Mouse (Mus musculus) stomach, embryonic 14.5 days (tissue): ENCODE measurements at regions not wholly inside any gene's neighbourhood (a gene's known extent, or its start where the extent isn't known, plus 50 kb on each side); places are given as distances from the start of the nearest gene placed in this dataset.

Source experiments
- ATAC-seq: fragments of 200-750 bp; cut with Nextera tagmentation; 2 replicates; pipeline ENCODE4 v1.8.0; 2017; ENCODE audit warnings: low read depth, moderate TSS enrichment; ENCODE audit not compliant: insufficient number of reproducible peaks, insufficient read depth, low FRiP score
- H3K27ac ChIP-seq: fragments of 300-500 bp; sonication (generic); 2 replicates; pipeline ENCODE4 v1.5.1; 2014; ENCODE audit warnings: mild to moderate bottlenecking, low read length, moderate library complexity, mixed read lengths
- H3K27me3 ChIP-seq: fragments of 300-500 bp; sonication (generic); 2 replicates; pipeline ENCODE4 v1.6.1; 2014; ENCODE audit warnings: low read length, control low read depth, mixed read lengths; ENCODE audit not compliant: control insufficient read depth, insufficient read depth
- H3K36me3 ChIP-seq: fragments of 300-500 bp; sonication (generic); 2 replicates; pipeline ENCODE4 v1.6.1; 2014; ENCODE audit warnings: mild to moderate bottlenecking, control low read depth, low read length, moderate library complexity, mixed read lengths; ENCODE audit not compliant: control insufficient read depth, insufficient read depth
- H3K4me1 ChIP-seq: fragments of 300-500 bp; sonication (generic); 2 replicates; pipeline ENCODE4 v1.6.1; 2014; ENCODE audit warnings: low read length, control low read depth, mixed read lengths; ENCODE audit not compliant: control insufficient read depth, insufficient read depth
- H3K4me2 ChIP-seq: fragments of 300-500 bp; sonication (generic); replicated peaks from 2 replicates; pipeline ENCODE4 v1.6.1; 2014; ENCODE audit warnings: low read depth, low read length, control low read depth
- H3K4me3 ChIP-seq: fragments of 300-500 bp; sonication (generic); 2 replicates; pipeline ENCODE4 v1.5.1; 2014; ENCODE audit warnings: low read depth, low read length, control low read depth
- H3K9ac ChIP-seq: fragments of 300-500 bp; sonication (generic); replicated peaks from 2 replicates; pipeline ENCODE4 v1.6.1; 2014; ENCODE audit warnings: low read depth, mild to moderate bottlenecking, control low read depth, low read length, moderate library complexity, mixed read lengths
- H3K9me3 ChIP-seq: fragments of 300-500 bp; sonication (generic); 2 replicates; pipeline ENCODE4 v1.6.1; 2016; ENCODE audit warnings: low read depth, low read length, control low read depth; ENCODE audit not compliant: control insufficient read depth
- WGBS: fragments of 180-500 bp; shearing (Covaris S2); extraction: QIAGEN DNeasy Blood & Tissue Kit; methylation state at CpG from one replicate; pipeline ENCODE4 v1.1.7; 2014; 5-methylcytosine and 5-hydroxymethylcytosine counted together

- Histone ChIP-seq H3K4me3 (no peak overlapping the region), H3K27ac (no peak overlapping the region), H3K4me2 (no peak overlapping the region), H3K9me3 (peaks cover 8% of the 10 kb centered on the region; the same call in 1 of the 2 replicates), H3K36me3 (no peaks in the 10 kb centered on the region), H3K9ac (no peak overlapping the region), H3K4me1 (no peaks in the 10 kb centered on the region), H3K27me3 (no peaks in the 10 kb centered on the region)
- ATAC-seq = no peak
- WGBS = 93% methylated on average over 8 of the region's 8 CpGs
Measured at GRCm38 (mm10) chr8:35020480-35020879, 745.1 kb upstream of the Gm19410 start.

DNA sequence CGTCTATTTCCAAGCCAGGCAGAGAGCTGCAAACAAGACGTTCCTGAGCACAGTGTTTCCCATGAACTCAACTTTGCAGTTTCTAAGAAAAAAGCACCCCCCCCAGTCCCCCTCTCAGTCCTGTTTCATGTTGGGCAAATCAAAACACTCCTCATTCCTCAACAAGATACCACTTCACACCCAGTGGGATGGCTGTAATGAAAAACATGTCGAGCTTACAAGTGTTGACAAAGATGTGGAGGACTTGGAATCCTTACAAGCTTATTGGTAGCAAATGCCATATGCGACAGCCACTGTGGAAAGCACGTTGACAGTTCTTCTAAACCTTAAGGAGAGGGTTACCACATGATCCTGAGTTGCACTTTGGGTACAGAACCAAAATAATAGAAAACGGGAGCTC lies 742.9 kb upstream of the Gm19410 start:
- ATAC-seq = no peak
- Histone ChIP-seq H3K4me1 (no peaks in the 10 kb centered on the region), H3K9ac (no peak overlapping the region), H3K9me3 (peaks cover 8% of the 10 kb centered on the region; the same call in 1 of the 2 replicates), H3K27ac (no peak overlapping the region), H3K4me2 (no peak overlapping the region), H3K27me3 (no peaks in the 10 kb centered on the region), H3K36me3 (no peaks in the 10 kb centered on the region), H3K4me3 (no peak overlapping the region)
- 65% methylated on average over 6 of the region's 6 CpGs for WGBS

GRCm38 (mm10) chr8:35047798-35048197 lies 717.8 kb upstream of the Gm19410 start:
- Histone ChIP-seq H3K9ac (no peak overlapping the region), H3K27ac (no peak overlapping the region), H3K9me3 (no peaks in the 10 kb centered on the region), H3K36me3 (no peaks in the 10 kb centered on the region), H3K4me1 (no peaks in the 10 kb centered on the region), H3K4me2 (no peak overlapping the region), H3K4me3 (no peak overlapping the region), H3K27me3 (no peaks in the 10 kb centered on the region)
- WGBS = 69% methylated on average over 3 of the region's 3 CpGs
- no peak for ATAC-seq

GRCm38 (mm10) chr8:35053444-35053843 lies 712.1 kb upstream of the Gm19410 start:
- no peaks in the 10 kb centered on the region for H3K4me1 ChIP-seq
- no peak for ATAC-seq
- H3K27me3 ChIP-seq = no peaks in the 10 kb centered on the region
- H3K4me2 ChIP-seq = no peak overlapping the region
- H3K9me3 ChIP-seq = no peaks in the 10 kb centered on the region
- no peak overlapping the region for H3K27ac ChIP-seq
- H3K9ac ChIP-seq = no peak overlapping the region
- no peak overlapping the region for H3K4me3 ChIP-seq
- whole genome bisulfite sequencing = 89% methylated on average over 4 of the region's 4 CpGs
- no peaks in the 10 kb centered on the region for H3K36me3 ChIP-seq

DNA sequence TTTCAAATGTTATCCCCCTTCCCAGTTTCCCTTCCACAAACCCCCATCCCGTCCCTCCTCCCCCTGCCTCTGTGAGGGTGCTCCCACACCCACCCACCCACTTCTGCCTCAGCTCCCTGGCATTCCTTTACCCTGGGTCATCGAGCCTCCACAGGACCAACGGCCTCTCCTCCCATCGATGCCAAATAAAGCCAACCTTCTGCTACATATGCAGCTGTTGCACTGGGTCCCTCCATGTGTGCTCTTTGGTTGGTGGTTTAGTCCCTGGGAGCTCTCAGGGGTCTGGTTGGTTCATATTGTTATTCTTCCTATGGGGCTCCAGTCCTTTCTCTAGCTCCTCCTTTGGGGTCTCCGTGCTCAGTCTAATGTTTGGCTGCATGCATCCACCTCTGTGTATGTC lies 704.5 kb upstream of the Gm19410 start:
- Histone ChIP-seq H3K27ac (no peak overlapping the region), H3K9ac (no peak overlapping the region), H3K36me3 (no peaks in the 10 kb centered on the region), H3K27me3 (no peaks in the 10 kb centered on the region), H3K4me2 (no peak overlapping the region), H3K9me3 (no peaks in the 10 kb centered on the region), H3K4me3 (no peak overlapping the region), H3K4me1 (no peaks in the 10 kb centered on the region)
- no peak for ATAC-seq
- 86% methylated on average over 5 of the region's 5 CpGs for WGBS

GRCm38 (mm10) chr8:35068228-35068627 lies 697.4 kb upstream of the Gm19410 start:
- no peak overlapping the region for H3K4me3 ChIP-seq
- WGBS = 95% methylated on average over 2 of the region's 2 CpGs
- H3K27ac ChIP-seq = no peak overlapping the region
- no peak overlapping the region for H3K4me2 ChIP-seq
- H3K9ac ChIP-seq = no peak overlapping the region
- no peaks in the 10 kb centered on the region for H3K27me3 ChIP-seq
- H3K4me1 ChIP-seq = no peaks in the 10 kb centered on the region
- no peaks in the 10 kb centered on the region for H3K36me3 ChIP-seq
- H3K9me3 ChIP-seq = no peaks in the 10 kb centered on the region
- ATAC-seq = no peak

GRCm38 (mm10) chr8:35070246-35070989 lies 695.2 kb upstream of the Gm19410 start:
- Histone ChIP-seq H3K4me3 (no peak overlapping the region), H3K9ac (no peak overlapping the region), H3K4me2 (no peak overlapping the region), H3K4me1 (no peaks in the 10 kb centered on the region), H3K27me3 (no peaks in the 10 kb centered on the region), H3K27ac (no peak overlapping the region), H3K36me3 (no peaks in the 10 kb centered on the region), H3K9me3 (no peaks in the 10 kb centered on the region)
- 77% methylated on average over 7 of the region's 7 CpGs for WGBS
- no peak for ATAC-seq

DNA sequence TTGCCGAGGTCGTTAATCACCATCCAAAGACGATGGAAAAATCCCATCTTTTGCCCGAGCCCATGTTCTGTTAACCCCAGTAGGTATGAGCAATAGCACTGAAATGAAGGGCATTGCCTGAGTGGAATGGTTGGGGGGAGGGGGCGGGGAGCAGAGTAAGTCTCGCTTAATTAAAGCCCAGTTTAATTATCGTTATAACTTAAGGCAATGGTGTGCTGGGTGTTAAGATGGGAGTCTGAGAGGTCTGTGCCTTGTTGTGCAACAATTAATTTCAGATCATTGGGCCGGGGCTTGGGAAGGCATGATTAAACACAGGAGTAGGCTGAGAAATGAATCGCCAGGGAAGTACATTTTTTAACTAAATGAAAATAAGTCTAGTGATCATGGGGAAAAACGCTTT lies 689.6 kb upstream of the Gm19410 start:
- H3K27me3 ChIP-seq = no peaks in the 10 kb centered on the region
- H3K9ac ChIP-seq = no peak overlapping the region
- WGBS = 84% methylated on average over 10 of the region's 10 CpGs
- H3K36me3 ChIP-seq = no peaks in the 10 kb centered on the region
- no peak overlapping the region for H3K27ac ChIP-seq
- H3K4me2 ChIP-seq = no peak overlapping the region
- H3K9me3 ChIP-seq = no peaks in the 10 kb centered on the region
- no peak for ATAC-seq
- no peak overlapping the region for H3K4me3 ChIP-seq
- H3K4me1 ChIP-seq = no peaks in the 10 kb centered on the region

GRCm38 (mm10) chr8:35083161-35083560 lies 682.4 kb upstream of the Gm19410 start:
- no peak overlapping the region for H3K9ac ChIP-seq

More at GRCm38 (mm10) chr8:35083161-35083560, 682.4 kb upstream of the Gm19410 start:
- Histone ChIP-seq H3K4me2 (no peak overlapping the region), H3K4me3 (no peak overlapping the region), H3K9me3 (no peaks in the 10 kb centered on the region), H3K27ac (no peak overlapping the region), H3K4me1 (no peaks in the 10 kb centered on the region), H3K36me3 (no peaks in the 10 kb centered on the region), H3K27me3 (no peaks in the 10 kb centered on the region)
- 65% methylated on average over 1 of the region's 1 CpGs for WGBS
- ATAC-seq = no peak
